Mouse (Mus musculus): ENCODE results near the gene Upk3b. TPM values are rescaled to one million over a fixed set of nuclear protein-coding genes. Genes with fewer than 3 reads are reported as not detected.

Upk3b gene
- polyA plus RNA-seq, 1 experiment from 2014 or later = 6.0 TPM

DNA sequence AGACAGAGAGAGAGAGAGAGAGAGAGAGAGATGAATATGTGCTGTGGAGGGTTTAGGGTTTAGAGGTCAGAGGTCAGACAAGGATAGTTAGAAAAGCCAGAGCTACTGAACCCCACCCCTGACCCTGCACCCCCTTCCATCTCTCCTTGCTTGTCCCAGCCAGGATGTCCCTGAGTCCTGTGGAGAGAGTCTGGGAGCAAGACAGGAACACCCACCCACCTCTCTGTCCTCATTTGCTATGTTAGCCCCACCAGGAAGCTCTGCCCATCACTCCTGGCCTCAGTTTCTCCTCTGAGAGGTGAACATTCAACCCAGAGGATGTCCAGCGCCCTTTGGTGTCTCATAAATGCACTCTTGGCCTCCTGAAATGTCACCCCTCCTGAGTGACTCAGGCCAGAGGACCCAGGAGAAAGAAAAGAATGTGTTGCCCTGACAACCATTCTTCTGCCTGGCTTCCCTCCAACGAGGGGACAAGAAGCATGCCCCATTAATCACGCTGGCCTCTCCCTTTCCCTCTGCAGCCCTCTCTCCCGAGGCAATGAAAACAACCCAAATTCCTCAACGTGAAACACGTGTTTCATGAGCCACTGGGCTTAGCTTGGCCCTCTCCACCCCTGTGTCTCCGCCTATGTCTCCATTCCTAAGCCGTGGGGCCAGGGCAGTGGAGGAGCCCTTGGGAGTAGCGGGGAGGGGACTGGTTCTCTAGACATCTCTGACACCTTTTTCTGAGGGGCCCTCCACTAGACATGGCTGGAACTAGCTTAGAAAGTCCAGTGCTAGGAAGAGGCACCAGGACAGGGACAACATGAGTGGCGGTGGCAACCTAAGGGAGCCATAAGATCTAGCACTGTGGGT, 13.2 kb downstream of the Upk3b start:
- peak; percentile 93 for ATAC-seq (replicated peaks; ENCODE audit: low FRiP score, low read depth)
- H3K27me3 ChIP-seq (ENCODE audit: insufficient read depth, low read length) = no peaks in the 10 kb centered on the region
- DNase-seq (ENCODE audit: low spot score) = peak; percentile 99
- 2% methylated on average over 10 of the region's 10 CpGs for WGBS
- TF ChIP-seq CTCF (IDR thresholded peaks at IDR 0.05; ENCODE audit: low read depth) = no peak; the same call in 1 of the 2 replicates
- peaks cover 22% of the 10 kb centered on the region for H3K4me1 ChIP-seq (replicated peaks; ENCODE audit: insufficient read depth, low read length)
- H3K4me3 ChIP-seq (replicated peaks; ENCODE audit: low read depth, low read length) = no peak overlapping the region
- H3K36me3 ChIP-seq (ENCODE audit: insufficient read depth, low read length) = no peaks in the 10 kb centered on the region
- peak overlapping the region; percentile 88 for H3K27ac ChIP-seq
- no peaks in the 10 kb centered on the region for H3K9me3 ChIP-seq (replicated peaks; ENCODE audit: low read length)
- no peak overlapping the region for H3K9ac ChIP-seq (ENCODE audit: low read depth, low read length)
- 0 out of 2 replicates have a peak overlapping the region, but pooled peaks have one; percentile 6 for H3K4me2 ChIP-seq (ENCODE audit: low read length)

DNA sequence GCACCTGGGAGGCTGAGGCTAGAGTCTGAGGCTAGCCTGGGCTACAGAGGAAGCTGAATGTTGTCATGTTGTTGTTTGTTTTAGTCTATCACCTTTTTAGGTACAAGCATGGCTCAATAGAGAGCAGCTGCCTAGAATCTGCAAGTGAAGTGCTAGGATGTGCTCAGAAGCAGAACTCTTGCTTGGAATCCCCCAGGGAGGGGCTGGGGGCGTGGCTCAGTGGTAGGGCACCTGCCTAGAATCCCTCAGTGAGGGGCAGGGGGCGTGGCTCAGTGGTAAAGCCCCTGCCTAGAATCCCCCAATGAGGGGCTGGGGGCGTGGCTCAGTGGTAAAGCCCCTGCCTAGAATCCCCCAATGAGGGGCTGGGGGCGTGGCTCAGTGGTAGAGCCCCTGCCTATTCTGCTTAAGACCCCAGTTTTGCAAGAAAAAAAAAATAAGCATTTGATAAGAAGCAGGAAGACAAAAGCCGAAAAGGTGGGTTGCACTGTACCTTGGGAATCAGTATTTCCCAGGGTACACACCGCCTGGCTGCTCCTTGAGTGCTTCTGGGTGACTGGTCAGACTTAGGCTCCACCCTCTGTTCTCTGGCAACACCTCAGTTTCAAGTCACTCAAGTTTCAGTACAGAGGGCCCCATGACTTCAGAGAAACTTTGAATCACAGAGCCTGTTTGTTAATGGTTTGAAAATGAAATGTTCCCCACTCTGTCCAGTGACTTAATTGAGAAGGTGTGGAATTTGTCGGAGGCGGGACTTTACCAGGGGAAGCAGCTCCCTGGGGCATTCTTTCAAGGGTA, 14.8 kb downstream of the Upk3b start:
- WGBS = 70% methylated on average over 8 of the region's 8 CpGs
- H3K4me1 ChIP-seq (replicated peaks; ENCODE audit: insufficient read depth, low read length) = peaks cover 24% of the 10 kb centered on the region
- ATAC-seq (replicated peaks; ENCODE audit: low FRiP score, low read depth) (no peak; the same call in 1 of the 2 replicates), DNase-seq (ENCODE audit: low spot score) (peak; percentile 62)
- peak overlapping the region; percentile 88 for H3K27ac ChIP-seq
- TF ChIP-seq CTCF (IDR thresholded peaks at IDR 0.05; ENCODE audit: low read depth) = no peak
- H3K36me3 ChIP-seq (ENCODE audit: insufficient read depth, low read length) = no peaks in the 10 kb centered on the region
- H3K9me3 ChIP-seq (replicated peaks; ENCODE audit: low read length) = no peaks in the 10 kb centered on the region
- no peaks in the 10 kb centered on the region for H3K27me3 ChIP-seq (ENCODE audit: insufficient read depth, low read length)
- H3K4me3 ChIP-seq (replicated peaks; ENCODE audit: low read depth, low read length) = no peak overlapping the region
- H3K4me2 ChIP-seq (ENCODE audit: low read length) = no peak overlapping the region
- H3K9ac ChIP-seq (ENCODE audit: low read depth, low read length) = no peak overlapping the region

DNA sequence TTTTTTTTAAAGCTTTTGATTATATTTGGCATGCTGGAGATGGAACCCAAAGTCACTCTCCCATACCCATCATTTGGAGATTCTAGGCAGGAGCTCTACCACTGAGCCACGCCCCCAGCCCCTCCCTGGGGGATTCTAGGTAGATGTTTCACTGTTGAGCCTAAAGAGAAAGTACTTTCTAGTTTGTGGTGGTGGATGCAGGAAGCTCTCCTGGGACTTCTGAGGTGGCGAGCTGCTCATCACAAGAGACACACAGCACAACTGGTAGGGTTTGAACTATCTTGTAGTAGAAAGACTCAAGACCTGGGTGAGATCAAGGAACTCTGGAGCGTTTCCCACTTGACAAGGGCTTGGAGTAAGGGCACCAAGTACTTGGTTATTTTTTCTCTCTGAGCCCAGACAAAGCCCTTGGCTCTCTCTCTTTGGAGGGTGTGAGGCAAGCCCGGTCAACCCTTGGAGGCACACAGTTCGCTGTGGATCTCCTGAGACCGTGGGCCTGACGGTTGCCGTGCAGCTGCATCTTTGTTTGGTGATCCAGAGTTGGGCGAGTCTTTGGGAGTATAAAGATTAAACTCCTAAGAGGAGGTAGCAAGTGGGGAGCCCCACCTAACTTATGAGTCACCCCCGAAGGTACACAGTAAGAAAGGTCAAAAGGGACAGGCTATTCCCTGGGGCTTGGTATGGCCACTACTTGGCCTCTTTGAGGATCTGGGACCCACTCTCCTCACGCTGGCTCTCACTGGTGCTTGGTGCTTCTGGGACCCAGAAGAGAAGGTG, 16.2 kb downstream of the Upk3b start, which contains the start of gene Upk3bl:
Gene Upk3bl, plus strand, starts transcription at position 192 of the 777 bp plus-strand sequence.
- 90% methylated on average over 11 of the region's 11 CpGs for WGBS
- Histone ChIP-seq H3K4me3 (replicated peaks; ENCODE audit: low read depth, low read length) (no peak within 1 kb of the TSS), H3K27ac (peak within 1 kb of the TSS; percentile 88; the same call in 1 of the 2 replicates)

DNA sequence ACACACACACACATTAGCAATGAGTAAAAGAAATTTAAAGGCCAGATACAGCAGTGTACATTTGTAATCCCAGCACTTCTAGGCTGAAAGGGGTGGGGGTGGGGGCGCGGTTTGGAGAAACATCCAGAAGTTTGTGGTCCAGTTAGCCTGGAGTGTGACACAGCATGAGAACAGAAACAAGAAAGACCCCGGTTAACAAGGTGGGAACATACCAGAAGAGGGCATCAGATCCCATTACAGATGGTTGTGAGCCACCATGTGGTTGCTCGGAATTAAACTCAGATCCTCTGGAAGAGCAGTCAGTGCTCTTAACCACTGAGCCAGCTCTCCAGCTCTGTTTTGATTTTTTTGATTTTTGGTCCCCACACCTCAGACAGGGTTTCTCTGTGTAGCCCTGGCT, 17.8 kb downstream of the Upk3b start:
- H3K9ac ChIP-seq (ENCODE audit: low read depth, low read length) = no peak overlapping the region
- 32% methylated on average over 4 of the region's 4 CpGs for WGBS
- H3K4me1 ChIP-seq (replicated peaks; ENCODE audit: insufficient read depth, low read length) = peaks cover 17% of the 10 kb centered on the region
- peak; percentile 56 for TF ChIP-seq CTCF (IDR thresholded peaks at IDR 0.05; ENCODE audit: low read depth)
- no peak overlapping the region for H3K4me2 ChIP-seq (ENCODE audit: low read length)
- H3K27me3 ChIP-seq (ENCODE audit: insufficient read depth, low read length) = no peaks in the 10 kb centered on the region
- DNase-seq (ENCODE audit: low spot score) (peak; percentile 37), ATAC-seq (replicated peaks; ENCODE audit: low FRiP score, low read depth) (no peak)
- no peaks in the 10 kb centered on the region for H3K36me3 ChIP-seq (ENCODE audit: insufficient read depth, low read length)
- H3K9me3 ChIP-seq (replicated peaks; ENCODE audit: low read length) = no peaks in the 10 kb centered on the region
- no peak overlapping the region for H3K4me3 ChIP-seq (replicated peaks; ENCODE audit: low read depth, low read length)
- no peak overlapping the region for H3K27ac ChIP-seq

More for the DNA sequence above, 16.2 kb downstream of the Upk3b start, which contains the start of gene Upk3bl:
- no peaks in the 10 kb centered on the region for H3K9me3 ChIP-seq (replicated peaks; ENCODE audit: low read length)
- TF ChIP-seq CTCF (IDR thresholded peaks at IDR 0.05; ENCODE audit: low read depth) = no peak
- H3K27me3 ChIP-seq (ENCODE audit: insufficient read depth, low read length) = no peaks in the 10 kb centered on the region
- no peak for ATAC-seq (replicated peaks; ENCODE audit: low FRiP score, low read depth)
- no peak for DNase-seq (ENCODE audit: low spot score)
- no peak within 1 kb of the TSS for H3K4me2 ChIP-seq (ENCODE audit: low read length)
- no peak within 1 kb of the TSS for H3K9ac ChIP-seq (ENCODE audit: low read depth, low read length)
- H3K4me1 ChIP-seq (replicated peaks; ENCODE audit: insufficient read depth, low read length) = peaks cover 24% of the 10 kb centered on the region
- H3K36me3 ChIP-seq (ENCODE audit: insufficient read depth, low read length) = no peaks in the 10 kb centered on the region

DNA sequence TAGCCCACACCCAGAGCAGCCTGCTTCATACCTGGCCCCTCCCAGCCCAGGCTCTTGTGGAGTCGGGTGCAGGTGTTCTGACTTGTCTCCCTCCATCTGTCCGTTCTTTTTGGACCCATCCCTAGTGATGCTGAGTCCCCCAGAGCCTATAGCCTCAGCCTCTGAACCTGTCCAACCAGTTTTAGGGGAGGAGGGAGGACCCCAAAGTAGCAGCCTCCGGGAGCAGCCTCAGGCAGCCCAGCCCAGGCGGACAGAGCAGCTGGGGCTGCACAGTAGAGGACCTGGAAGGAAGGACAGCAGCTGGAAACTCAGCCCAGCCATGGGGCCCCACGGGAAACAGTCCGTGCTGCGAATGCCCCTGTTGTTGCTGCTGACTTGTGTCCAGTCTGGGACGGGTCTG, 18.8 kb downstream of the Upk3b start:
- Histone ChIP-seq H3K4me1 (replicated peaks; ENCODE audit: insufficient read depth, low read length) (peaks cover 10% of the 10 kb centered on the region; the same call in 1 of the 2 replicates), H3K36me3 (ENCODE audit: insufficient read depth, low read length) (no peaks in the 10 kb centered on the region), H3K27ac (no peak overlapping the region), H3K4me2 (ENCODE audit: low read length) (no peak overlapping the region), H3K9me3 (replicated peaks; ENCODE audit: low read length) (no peaks in the 10 kb centered on the region), H3K27me3 (ENCODE audit: insufficient read depth, low read length) (no peaks in the 10 kb centered on the region), H3K4me3 (replicated peaks; ENCODE audit: low read depth, low read length) (no peak overlapping the region), H3K9ac (ENCODE audit: low read depth, low read length) (no peak overlapping the region)
- no peak for ATAC-seq (replicated peaks; ENCODE audit: low FRiP score, low read depth)
- no peak for DNase-seq (ENCODE audit: low spot score)
- WGBS = 11% methylated on average over 8 of the region's 8 CpGs
- TF ChIP-seq CTCF (IDR thresholded peaks at IDR 0.05; ENCODE audit: low read depth) = no peak

All from kidney, postnatal 0 days (tissue).